Mouse (Mus musculus) bone marrow, adult 2 months (tissue): ENCODE results near the gene Sppl2c. TPM values are rescaled to one million over a fixed set of nuclear protein-coding genes. Genes with fewer than 3 reads are reported as not detected.

ENCODE experiments used
- H3K27ac ChIP-seq: fragments of 200-500 bp; 2 replicates; pipeline ENCODE4 v1.5.1; 2012; ENCODE audit warnings: low read depth, mild to moderate bottlenecking, control low read depth, inconsistent platforms, low read length; ENCODE audit not compliant: control insufficient read depth, poor library complexity, insufficient read depth
- H3K4me1 ChIP-seq: fragments of 200-500 bp; 2 replicates; pipeline ENCODE4 v1.6.1; 2011; ENCODE audit warnings: low read length; ENCODE audit not compliant: control insufficient read depth, insufficient read depth
- H3K4me3 ChIP-seq: fragments of 200-500 bp; replicated peaks from 2 replicates; pipeline ENCODE3; 2011; ENCODE audit warnings: mild to moderate bottlenecking, low read depth, low read length, control low read depth; ENCODE audit not compliant: control insufficient read depth
- CTCF ChIP-seq: fragments of 200-500 bp; IDR thresholded peaks from 2 replicates; pipeline ENCODE4 v1.5.1; 2011; ENCODE audit warnings: low read length, control low read depth; ENCODE audit not compliant: control insufficient read depth, insufficient read depth
- POLR2A ChIP-seq: fragments of 200-500 bp; IDR thresholded peaks from 2 replicates; pipeline ENCODE4 v1.6.1; 2011; ENCODE audit warnings: low read depth, mild to moderate bottlenecking, control low read depth, low read length, borderline replicate concordance; ENCODE audit not compliant: control insufficient read depth
- WGBS: fragments of 180-500 bp; shearing (Covaris S2); methylation state at CpG from one replicate; pipeline ENCODE4 v1.1.7; 2018; 5-methylcytosine and 5-hydroxymethylcytosine counted together
- polyA plus RNA-seq: library from polyadenylated mRNA; stranded (reverse); fragments of >200 nt; gene quantifications from 2 replicates; pipeline ENCODE4 v1.2.4, GENCODE M21; 2011; ENCODE audit warnings: low replicate concordance; ENCODE audit not compliant: missing spikeins, insufficient read depth, insufficient read length

The Sppl2c gene
- polyA plus RNA-seq, 1 experiment: not detected

DNA sequence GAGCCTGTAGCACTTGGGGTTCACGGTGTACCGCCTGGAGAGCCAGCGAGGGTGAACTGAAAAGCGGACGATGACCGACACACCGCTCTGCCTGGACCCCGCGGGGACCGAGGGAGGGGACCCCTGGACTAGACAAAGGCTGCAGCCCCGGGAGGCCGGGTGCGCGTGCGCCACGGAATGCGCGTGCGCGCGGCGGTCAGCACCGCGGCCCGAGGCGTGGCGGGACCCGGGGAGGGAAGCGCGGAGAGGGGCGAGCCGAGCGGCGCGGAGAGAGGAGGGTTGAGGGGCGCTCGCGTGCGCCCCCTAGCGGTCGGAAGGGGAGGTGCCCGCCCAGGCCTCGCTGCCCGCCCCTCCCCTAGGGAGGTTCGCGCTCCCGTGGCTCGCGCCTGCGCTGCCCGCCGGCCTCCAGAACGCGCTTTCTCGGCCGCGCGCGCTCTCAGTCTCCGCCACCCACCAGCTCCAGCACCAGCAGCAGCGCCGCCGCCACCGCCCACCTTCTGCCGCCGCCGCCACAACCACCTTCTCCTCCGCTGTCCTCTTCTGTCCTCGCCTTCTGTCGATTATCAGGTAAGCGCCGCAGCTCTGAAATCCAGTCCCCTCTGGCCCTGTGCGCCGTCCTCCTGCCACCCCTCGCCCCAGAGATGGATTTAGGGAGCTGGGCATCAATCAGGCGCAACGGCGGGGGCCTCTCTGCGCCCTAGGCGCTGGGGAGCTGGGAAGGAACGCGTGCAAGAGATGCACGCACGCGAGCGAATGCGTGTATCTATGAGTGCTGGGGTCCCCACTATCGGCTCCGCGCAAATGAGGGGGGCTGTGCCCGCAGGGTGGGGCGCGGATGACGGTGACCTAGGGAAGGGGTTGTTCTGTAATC, 45.1 kb downstream of the Sppl2c start, which contains the start of gene Mapt:
Gene Mapt (plus strand): TSS at position 350 of the 871 bp plus-strand sequence.
- WGBS: under 1% methylated on average over 80 of the region's 94 CpGs
- peak; percentile 59; the same call in 1 of the 2 replicates for TF ChIP-seq CTCF
- TF ChIP-seq POLR2A: no peak
- H3K4me3 ChIP-seq: peak within 1 kb of the TSS; percentile 49
- 0 out of 2 replicates have a peak within 1 kb of the TSS, but pooled peaks have one; percentile 17 for H3K27ac ChIP-seq
- no peaks in the 10 kb centered on the region for H3K4me1 ChIP-seq

DNA sequence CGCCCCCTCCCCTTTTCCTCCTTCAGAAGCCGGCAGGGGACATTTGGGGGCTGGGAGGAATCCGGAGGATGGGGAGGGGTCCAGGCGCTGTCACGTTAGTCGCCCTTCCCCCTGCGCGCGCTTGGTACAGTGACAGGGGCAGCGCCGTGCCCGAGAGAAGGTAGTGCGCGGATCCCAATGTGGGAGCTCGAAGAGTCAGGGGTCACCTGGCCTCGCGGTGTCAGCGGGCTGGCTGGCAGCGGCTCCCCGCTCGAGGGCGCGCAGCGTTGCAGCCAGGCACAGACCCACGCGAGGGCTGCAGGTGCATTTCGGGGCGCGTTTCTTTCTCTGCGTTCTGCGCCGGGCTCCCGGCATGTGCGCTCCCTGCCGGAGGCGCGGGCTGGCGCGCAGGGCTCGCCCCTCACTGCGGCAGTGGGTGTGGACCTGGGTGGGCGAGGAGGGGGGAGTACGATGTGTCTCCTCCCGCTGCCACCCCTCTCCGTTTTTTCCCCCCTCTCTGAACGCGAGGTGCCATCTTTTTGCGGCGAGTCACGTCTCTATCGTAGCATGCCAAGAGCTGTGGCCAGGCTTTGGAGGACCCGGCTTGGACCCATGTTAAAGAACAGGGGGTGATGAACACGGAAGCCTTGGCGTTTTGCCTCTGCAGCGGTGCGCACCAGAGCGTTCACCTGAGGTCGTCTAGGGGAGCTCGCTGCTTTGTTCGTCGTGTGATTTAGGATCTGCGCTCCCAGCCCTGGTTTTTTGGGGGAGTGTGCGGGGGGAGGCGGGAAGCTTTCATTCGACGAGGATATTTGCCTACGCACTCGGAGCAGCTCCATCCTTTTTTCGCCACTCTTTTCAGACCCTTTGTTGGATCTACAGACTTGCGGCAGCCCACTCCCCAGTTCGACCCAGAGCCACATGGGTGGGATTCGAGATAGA, 46.3 kb downstream of the Sppl2c start:
- Histone ChIP-seq H3K4me3 (no peak overlapping the region), H3K27ac (no peak overlapping the region), H3K4me1 (no peaks in the 10 kb centered on the region)
- TF ChIP-seq POLR2A (no peak), CTCF (no peak)
- WGBS: 2% methylated on average over 72 of the region's 72 CpGs

DNA sequence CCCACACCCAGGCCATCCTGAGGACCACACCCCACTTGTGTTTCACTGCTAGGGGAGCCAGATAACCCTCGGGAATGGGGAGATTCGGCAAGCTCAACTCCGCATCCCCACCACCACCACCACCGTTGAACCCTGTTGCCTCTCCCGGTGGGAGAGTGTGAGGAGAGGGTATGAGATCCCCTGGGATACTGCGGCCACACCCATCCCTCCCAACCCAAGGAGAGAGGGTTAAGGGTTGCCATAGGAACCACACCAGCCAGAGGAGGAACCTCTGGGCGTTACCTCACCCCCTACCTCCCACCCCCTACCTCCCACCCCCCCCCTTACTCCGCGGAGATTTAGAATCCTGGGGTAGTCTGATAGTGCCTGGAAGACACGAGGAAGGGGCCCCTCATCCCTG, 47.0 kb downstream of the Sppl2c start:
- TF ChIP-seq POLR2A (no peak), CTCF (no peak)

DNA sequence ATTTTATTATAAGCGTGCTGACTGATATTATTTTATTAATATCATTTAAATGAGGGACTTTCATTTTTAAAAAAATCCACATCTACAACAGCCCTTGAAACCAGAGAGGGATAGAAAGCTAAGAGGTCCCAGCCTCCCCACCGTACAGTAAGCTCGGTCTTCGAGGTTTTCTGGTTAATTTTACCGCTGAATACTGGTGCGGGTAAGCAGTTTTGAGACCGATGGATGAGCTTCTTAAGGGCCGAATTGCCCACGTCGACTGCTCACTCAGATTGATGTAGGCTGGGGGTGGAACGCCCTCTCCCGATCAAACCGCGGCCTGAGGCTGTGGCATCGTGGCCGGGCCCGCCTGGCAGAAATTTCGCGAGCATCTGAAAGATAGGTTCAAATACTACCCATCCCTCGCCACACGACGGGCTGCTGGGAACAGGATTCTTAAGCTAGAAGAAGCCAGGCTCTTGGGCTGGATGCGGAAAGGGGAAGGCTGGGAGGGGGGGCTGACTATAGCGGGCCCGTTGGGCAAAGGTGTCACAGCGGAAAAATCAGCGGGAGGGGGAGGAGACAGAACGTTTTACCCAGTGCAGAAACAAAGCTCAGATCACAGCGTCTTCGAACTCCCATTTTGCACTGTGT, 47.6 kb downstream of the Sppl2c start:
- no peaks in the 10 kb centered on the region for H3K4me1 ChIP-seq
- H3K27ac ChIP-seq: no peak overlapping the region
- TF ChIP-seq POLR2A (no peak), CTCF (no peak)
- 4% methylated on average over 30 of the region's 30 CpGs for WGBS
- H3K4me3 ChIP-seq: no peak overlapping the region

More for the DNA sequence above, 47.0 kb downstream of the Sppl2c start:
- H3K4me1 ChIP-seq: no peaks in the 10 kb centered on the region
- no peak overlapping the region for H3K4me3 ChIP-seq
- H3K27ac ChIP-seq: no peak overlapping the region
- WGBS: 5% methylated on average over 10 of the region's 10 CpGs

DNA sequence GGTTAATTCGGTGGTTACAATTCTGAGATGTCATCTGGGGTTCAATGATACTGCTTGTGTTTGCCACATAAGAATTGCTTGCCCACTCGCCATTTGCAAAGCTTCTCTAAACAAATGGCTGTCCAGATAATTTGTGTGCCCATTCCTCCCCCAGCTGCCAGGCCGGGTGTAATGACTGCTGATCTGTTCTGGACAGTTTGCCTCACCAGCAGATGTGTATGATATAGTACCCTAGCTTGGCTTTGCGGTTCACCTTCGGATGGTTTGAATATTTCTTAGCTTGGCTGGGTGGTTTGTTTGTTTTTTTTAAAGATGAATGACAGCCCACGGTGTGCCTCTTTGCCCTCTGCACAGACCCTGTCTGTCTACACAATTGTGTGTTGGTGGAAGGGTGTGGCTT, 48.6 kb downstream of the Sppl2c start:
- no peaks in the 10 kb centered on the region for H3K4me1 ChIP-seq
- TF ChIP-seq CTCF (no peak), POLR2A (no peak)
- 34% methylated on average over 6 of the region's 6 CpGs for WGBS
- H3K4me3 ChIP-seq: no peak overlapping the region
- H3K27ac ChIP-seq: no peak overlapping the region

DNA sequence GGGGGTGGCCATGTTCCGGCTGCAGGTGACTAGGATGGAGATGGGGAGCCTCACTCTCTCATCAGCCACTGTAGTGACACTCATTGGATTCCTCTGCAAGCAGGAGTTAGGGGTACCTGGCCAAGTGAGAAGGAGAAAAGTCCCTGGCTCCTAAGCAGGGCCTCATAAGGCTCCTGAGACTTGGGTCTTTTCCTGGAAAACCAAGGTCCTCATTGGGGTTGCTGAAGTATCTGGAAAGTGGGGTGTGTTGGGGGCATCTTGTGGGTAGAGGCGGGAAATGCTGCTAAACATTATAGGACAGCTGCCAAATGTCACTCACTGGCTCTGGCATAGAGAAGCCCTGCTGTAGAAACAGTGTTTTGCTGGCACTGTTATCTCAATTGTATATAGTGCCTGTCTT, 49.8 kb downstream of the Sppl2c start:
- H3K27ac ChIP-seq: no peak overlapping the region
- WGBS: 58% methylated on average over 2 of the region's 2 CpGs
- H3K4me3 ChIP-seq: no peak overlapping the region
- no peaks in the 10 kb centered on the region for H3K4me1 ChIP-seq
- TF ChIP-seq CTCF (no peak), POLR2A (no peak)

DNA sequence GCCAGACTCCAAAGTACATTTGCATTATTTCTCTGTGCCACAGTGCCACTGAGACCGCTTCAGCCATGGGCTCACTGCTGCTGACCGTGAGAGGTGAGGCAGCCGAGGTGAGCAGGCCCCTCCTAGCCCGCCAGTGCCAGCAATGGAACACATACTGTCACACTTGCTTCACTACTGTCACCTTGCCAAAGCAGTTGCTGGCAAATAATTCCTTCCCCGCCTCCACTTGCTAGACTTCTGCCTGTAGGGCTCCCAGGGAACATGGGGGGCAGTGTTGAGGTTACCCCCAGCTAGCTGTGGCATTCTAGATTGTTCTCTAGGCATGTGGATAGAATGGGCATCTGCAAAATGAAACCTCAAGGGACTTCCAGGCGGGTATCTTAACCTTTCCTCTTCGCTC, 51.1 kb downstream of the Sppl2c start:
- 71% methylated on average over 7 of the region's 7 CpGs for WGBS
- TF ChIP-seq CTCF (no peak), POLR2A (no peak)

More for the DNA sequence above, 51.1 kb downstream of the Sppl2c start:
- Histone ChIP-seq H3K4me3 (no peak overlapping the region), H3K27ac (no peak overlapping the region; the same call in 1 of the 2 replicates), H3K4me1 (no peaks in the 10 kb centered on the region)
